Mouse (Mus musculus): Measurements from ENCODE around the gene Cela1.

The Cela1 gene

DNA sequence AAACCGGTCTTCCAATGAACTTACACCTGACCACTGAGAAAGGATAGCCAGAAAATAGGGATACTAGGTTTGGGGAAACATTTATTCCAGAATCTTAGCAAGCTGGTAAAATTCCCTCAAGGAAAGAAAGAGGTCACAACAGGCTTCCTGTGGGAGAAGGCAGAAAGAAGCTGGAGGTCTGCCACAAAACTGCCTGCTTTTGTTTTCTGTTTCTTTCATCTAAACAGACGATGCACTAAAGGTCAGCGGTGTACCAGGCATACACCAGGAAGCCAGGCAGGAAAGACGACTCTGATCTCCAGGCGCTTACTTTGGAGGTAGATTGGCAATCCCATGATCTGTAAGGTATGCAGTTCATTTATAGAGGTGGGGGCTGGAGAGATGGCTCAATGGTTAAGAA, 16.9 kb downstream of the Cela1 start:
- no peak for DNase-seq (ENCODE audit: low read depth, low spot score)

DNA sequence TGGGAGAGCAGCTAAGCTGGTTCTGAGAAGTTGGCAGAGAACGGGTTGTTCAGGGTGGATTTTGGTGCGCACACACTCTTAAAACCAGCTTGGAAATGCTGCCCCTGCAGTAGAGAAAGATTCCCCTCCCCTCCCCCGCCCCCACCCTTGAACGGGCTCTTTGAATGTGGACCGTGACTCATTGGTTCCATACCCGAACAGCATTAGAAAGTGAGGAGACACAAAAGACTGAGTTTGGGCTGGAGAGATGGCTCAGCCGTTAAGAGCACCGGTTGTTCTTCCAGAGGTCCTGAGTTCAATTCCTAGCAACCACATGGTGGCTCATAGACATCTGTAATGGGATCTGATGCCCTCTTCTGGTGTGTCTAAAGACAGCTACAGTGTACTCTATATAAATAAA, 17.7 kb downstream of the Cela1 start:
- DNase-seq (ENCODE audit: low read depth, low spot score), result no peak

- no peak for DNase-seq (ENCODE audit: low read depth, low spot score)
Observed at GRCm38 (mm10) chr15:100669337-100669736, 18.4 kb downstream of the Cela1 start, which contains the start of gene Bin2. TSS of gene Bin2 (minus strand) at chr15:100669553.

- DNase-seq (ENCODE audit: low read depth, low spot score), result no peak
Observed at GRCm38 (mm10) chr15:100667871-100668545, 19.7 kb downstream of the Cela1 start.

- no peak for DNase-seq (ENCODE audit: low read depth, low spot score)
Observed at GRCm38 (mm10) chr15:100667420-100667819, 20.3 kb downstream of the Cela1 start.

GRCm38 (mm10) chr15:100666851-100667250, 20.9 kb downstream of the Cela1 start:
- no peak for DNase-seq (ENCODE audit: low read depth, low spot score)

DNA sequence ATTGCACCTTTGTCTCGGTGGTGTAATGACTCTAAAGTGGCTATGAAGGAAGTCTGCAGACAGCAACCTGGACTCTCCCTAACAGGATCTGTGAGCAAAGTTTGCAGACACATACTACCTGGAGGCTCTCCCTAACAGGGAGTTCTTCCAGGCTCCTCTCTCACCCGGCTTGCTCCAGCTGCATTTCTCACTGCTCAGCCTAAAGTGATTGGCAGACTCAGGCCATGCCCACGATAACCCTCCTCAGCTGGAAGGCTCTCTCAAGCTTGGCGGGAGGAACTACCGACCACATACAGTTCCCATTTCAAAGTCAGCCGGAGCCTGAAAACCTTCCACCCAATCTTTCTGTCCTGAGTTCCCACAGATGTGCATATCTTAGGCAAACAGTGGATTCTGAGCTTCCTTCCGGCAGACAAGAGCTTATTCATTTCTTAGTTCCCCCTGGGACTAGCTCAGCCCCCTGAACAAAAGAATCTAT, 21.5 kb downstream of the Cela1 start:
- no peak for DNase-seq (ENCODE audit: low read depth, low spot score)

GRCm38 (mm10) chr15:100665411-100666218, 22.1 kb downstream of the Cela1 start:
- no peak for DNase-seq (ENCODE audit: low read depth, low spot score)

DNA sequence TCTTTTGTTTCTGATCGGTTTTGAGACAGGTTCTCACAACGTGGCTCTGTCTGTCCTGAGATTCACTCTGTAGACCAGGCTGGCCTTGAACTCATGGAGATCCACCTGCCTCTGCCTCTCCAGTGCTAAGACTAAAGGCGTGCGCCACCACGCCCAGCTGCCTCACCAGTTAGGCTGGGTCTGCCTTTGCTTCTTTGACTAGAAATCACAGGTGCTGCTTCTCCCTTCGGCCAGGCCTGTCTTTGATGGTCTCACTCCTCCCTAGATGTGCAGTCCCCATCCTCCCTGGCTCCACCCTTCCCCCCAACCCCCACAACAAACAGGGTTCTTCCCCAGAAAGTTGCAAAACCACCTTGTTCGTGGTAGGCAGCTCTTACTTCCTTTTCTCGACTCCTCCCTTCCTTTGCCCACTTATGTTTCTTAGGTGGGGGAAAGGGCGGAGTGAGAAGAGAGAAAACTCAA, 22.9 kb downstream of the Cela1 start:
- no peak for DNase-seq (ENCODE audit: low read depth, low spot score)

- no peak for DNase-seq (ENCODE audit: low read depth, low spot score)
Observed at GRCm38 (mm10) chr15:100660805-100661204, 26.9 kb downstream of the Cela1 start.

DNA sequence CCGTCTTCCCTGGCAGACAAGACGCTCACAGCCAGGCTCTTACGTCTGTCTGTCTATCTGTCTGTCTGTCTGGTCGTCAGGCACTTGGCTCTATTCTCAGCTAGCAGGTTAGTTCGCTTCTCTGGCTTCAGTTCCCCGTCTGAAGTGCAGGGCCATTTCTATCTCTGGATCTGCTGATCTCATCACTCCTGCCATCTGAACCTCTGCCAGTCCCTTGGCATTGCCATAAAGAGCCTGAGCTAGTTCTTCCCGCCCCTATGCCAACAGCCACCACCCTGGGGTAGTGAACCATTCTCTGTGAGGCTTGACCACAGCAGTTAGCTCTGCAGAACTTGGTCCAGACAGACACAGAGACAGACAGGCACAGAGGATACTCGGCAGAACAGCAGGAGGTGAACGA, 27.4 kb downstream of the Cela1 start:
- DNase-seq (ENCODE audit: low read depth, low spot score), result no peak

GRCm38 (mm10) chr15:100655201-100655600, 32.5 kb downstream of the Cela1 start:
- no peak for DNase-seq (ENCODE audit: low read depth, low spot score)

- DNase-seq (ENCODE audit: low read depth, low spot score), result no peak
Observed at GRCm38 (mm10) chr15:100654271-100654670, 33.5 kb downstream of the Cela1 start.

- no peak for DNase-seq (ENCODE audit: low read depth, low spot score)
Observed at GRCm38 (mm10) chr15:100651610-100652009, 36.1 kb downstream of the Cela1 start.

DNA sequence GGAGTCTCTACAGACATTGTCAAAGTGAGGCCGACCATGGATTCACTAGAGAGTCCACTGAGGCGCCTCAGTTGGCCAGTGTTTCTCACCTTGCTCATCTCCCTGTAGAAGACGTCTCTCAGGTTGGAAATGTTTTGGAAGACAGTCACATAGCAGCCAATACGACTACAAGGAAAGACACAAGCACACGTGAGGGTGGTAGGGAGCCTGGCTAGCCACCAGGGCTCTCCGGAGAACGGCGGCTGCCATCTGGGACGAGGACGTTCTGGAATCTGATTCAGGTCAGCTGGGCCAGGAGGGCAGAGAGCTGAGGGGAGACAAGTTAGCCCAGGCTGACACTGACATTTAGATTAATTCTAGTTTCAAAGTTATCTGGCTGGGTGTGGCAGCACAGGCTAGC, 37.6 kb downstream of the Cela1 start:
- no peak for DNase-seq (ENCODE audit: low read depth, low spot score)

DNA sequence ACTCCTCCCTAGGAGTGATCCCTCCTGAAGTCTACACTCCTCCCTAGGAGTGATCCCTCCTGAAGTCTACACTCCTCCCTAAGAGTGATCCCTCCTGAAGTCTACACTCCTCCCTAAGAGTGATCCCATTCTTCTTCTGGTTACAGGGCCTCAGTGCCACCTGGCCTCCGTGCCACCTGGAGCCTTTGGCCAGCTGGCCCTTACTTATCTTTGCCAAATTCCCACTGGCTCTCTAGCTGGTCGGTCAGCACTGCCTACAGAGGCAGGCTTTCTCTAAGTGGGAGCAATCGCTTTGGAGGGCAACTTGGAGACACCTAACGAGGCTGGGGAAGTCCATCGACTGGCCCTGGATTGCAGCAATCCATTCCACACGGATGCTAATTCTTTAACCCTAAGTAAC, 41.6 kb downstream of the Cela1 start:
- DNase-seq (ENCODE audit: low read depth, low spot score), result no peak

- DNase-seq (ENCODE audit: low read depth, low spot score), result no peak
Observed at GRCm38 (mm10) chr15:100642451-100642850, 45.3 kb downstream of the Cela1 start.

DNA sequence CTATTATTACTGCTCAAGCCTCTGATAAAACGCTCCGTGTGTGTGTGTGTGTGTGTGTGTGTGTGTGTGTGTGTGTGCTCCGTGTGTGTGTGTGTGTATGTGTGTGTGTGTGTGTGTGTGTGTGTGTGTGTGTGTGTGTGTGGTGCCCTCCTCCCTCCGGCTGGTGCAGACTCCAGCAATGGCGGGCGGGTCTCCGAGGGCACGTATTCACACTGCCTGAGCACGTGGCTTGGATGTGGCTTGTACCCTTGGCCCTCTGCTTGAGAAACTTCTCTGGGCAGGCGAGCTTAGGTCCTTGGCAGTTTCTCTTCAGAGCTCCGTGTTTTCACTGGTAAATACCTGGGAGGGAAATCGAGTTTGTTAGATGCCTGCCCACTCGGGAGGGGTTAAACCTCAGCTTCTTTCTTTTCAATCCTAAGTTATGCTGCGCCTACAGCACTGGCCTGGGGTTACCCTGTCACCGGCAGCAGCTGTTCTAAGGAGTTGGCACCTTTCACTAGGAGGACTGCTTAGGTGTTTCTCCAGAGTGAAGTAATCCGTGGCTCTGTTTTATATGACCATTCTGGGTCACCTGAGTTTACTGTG, 46.4 kb downstream of the Cela1 start:
- no peak for DNase-seq (ENCODE audit: low read depth, low spot score)

- no peak for DNase-seq (ENCODE audit: low read depth, low spot score)
Observed at GRCm38 (mm10) chr15:100639972-100640750, 47.6 kb downstream of the Cela1 start.

GRCm38 (mm10) chr15:100637661-100638060, 50.1 kb downstream of the Cela1 start:
- no peak for DNase-seq (ENCODE audit: low read depth, low spot score)

DNA sequence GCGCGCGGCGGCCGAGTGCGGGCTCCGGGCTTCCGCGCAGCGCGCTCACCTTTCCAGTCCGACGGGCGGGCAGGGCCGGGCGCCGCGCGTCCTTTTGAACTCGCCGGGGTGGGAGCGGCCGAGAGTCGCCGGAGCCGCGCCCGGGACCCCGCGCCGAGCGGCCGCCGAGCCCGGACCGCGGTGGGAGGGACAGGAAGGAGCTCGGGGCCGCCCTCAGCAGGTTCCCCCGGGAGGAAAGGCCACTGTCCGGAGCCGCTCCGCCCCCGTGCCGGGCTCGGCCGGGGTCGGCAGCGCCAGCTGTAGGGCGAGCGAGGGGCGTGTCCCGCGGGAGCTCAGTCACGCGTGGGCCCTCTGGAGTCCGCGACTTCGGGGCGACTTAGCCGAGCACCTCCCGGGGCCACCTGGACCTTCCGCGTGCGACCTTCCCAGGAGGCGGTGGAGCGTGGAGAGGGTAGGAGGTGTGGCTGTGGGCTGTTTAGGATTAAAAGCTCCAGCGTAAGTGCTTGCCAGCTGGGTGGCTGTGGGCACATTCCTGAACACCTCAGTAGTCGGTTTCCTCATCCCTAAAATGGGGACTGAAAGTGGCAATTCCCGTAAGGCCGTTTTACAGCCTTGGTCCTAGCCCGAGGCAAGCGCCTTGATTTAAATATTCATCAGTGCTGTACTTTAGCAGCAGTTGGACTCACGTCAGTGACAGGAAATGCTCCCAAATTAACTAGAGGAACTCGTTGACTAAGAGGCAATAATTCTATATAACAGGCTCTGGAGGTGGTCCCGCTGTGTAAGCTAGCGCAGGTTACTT, 50.8 kb downstream of the Cela1 start, which contains the start of gene Smagp:
TSS of gene Smagp (minus strand) at position 241 of the 802 bp plus-strand sequence.
- no peak for DNase-seq (ENCODE audit: low read depth, low spot score)
